Mouse (Mus musculus) MEL (cell line): ENCODE data around the gene Gm20605. TPM values are rescaled to one million over a fixed set of nuclear protein-coding genes. Genes with fewer than 3 reads are reported as not detected.

Source experiments
- DNase-seq: peaks from one replicate; pipeline ENCODE4 v3.0.0; 2011; ENCODE audit warnings: low read depth, low spot score
- H3K27ac ChIP-seq: 2 replicates; pipeline ENCODE4 v1.5.1; 2012; ENCODE audit warnings: low read depth, mild to moderate bottlenecking, control low read depth, low read length, moderate library complexity; ENCODE audit not compliant: control insufficient read depth
- H3K27me3 ChIP-seq, 2 experiments: fragments of 150-350 bp in 1 of 2; sonication (generic) in 1 of 2; 2 replicates each; pipeline ENCODE4 v1.6.1; 2012; ENCODE audit warnings: low read length in 2 of 2, mild to moderate bottlenecking in 2 of 2, improper control_type of control experiment in 1 of 2, moderate library complexity in 1 of 2; ENCODE audit not compliant: insufficient read depth in 2 of 2, control insufficient read depth in 1 of 2
- H3K36me3 ChIP-seq, 2 experiments: 2 replicates each; pipeline ENCODE4 v1.6.1; 2012 to 2014; ENCODE audit warnings: low read length in 2 of 2, improper control_type of control experiment in 1 of 2, inconsistent platforms in 1 of 2, mild to moderate bottlenecking in 1 of 2; ENCODE audit not compliant: insufficient read depth in 2 of 2, control insufficient read depth in 1 of 2
- H3K4me1 ChIP-seq, 2 experiments: fragments of 150-350 bp in 1 of 2; sonication (generic) in 1 of 2; 2 replicates each; pipeline ENCODE4 v1.6.1; 2012; ENCODE audit warnings: low read length in 2 of 2, improper control_type of control experiment in 1 of 2, mild to moderate bottlenecking in 1 of 2; ENCODE audit not compliant: insufficient read depth in 2 of 2, control insufficient read depth in 1 of 2
- H3K4me3 ChIP-seq, 2 experiments: fragments of 150-350 bp in 1 of 2; sonication (generic) in 1 of 2; 2 replicates each; pipeline ENCODE4 v1.5.1; 2012; ENCODE audit warnings: low read depth in 2 of 2, low read length in 2 of 2, mild to moderate bottlenecking in 2 of 2, moderate library complexity in 2 of 2, control low read depth in 1 of 2, improper control_type of control experiment in 1 of 2; ENCODE audit not compliant: control insufficient read depth in 1 of 2, insufficient read depth in 1 of 2
- H3K79me2 ChIP-seq: 2 replicates; pipeline ENCODE4 v1.6.1; 2012; ENCODE audit warnings: mild to moderate bottlenecking, low read length, moderate library complexity; ENCODE audit not compliant: control insufficient read depth, poor library complexity, insufficient read depth
- H3K9ac ChIP-seq: 2 replicates; pipeline ENCODE4 v1.6.1; 2012; ENCODE audit warnings: low read depth, mild to moderate bottlenecking, control low read depth, low read length, moderate library complexity; ENCODE audit not compliant: control insufficient read depth, poor library complexity, severe bottlenecking
- H3K9me3 ChIP-seq: fragments of 150-350 bp; sonication (generic); replicated peaks from 2 replicates; pipeline ENCODE4 v1.6.1; 2012; ENCODE audit warnings: mild to moderate bottlenecking, low read length, improper control_type of control experiment, moderate library complexity; ENCODE audit not compliant: insufficient read depth
- BHLHE40 ChIP-seq: IDR thresholded peaks from 2 replicates; pipeline ENCODE4 v1.6.1; 2012; ENCODE audit warnings: low read depth, mild to moderate bottlenecking, inconsistent platforms, low read length, improper control_type of control experiment, borderline replicate concordance
- CHD1 ChIP-seq: IDR thresholded peaks from 2 replicates; pipeline ENCODE4 v1.6.1; 2012; ENCODE audit warnings: low read depth, mild to moderate bottlenecking, inconsistent platforms, low read length, improper control_type of control experiment
- CHD2 ChIP-seq: IDR thresholded peaks from 2 replicates; pipeline ENCODE4 v1.6.1; 2011; ENCODE audit warnings: low read length, improper control_type of control experiment
- CTCF ChIP-seq, 3 experiments: IDR thresholded peaks in 2 of 3; conservative IDR thresholded peaks in 1 of 3; 2 replicates each; pipeline ENCODE4 v1.5.1; 2011 to 2012; ENCODE audit warnings: low read length in 3 of 3, low read depth in 2 of 3, mild to moderate bottlenecking in 2 of 3, improper control_type of control experiment in 1 of 3, inconsistent platforms in 1 of 3, mixed read lengths in 1 of 3, moderate library complexity in 1 of 3; ENCODE audit not compliant: control insufficient read depth in 1 of 3, insufficient read depth in 1 of 3, poor library complexity in 1 of 3, severe bottlenecking in 1 of 3
- ELF1 ChIP-seq: IDR thresholded peaks from 2 replicates; pipeline ENCODE4 v1.6.1; 2014; ENCODE audit warnings: low read depth, mild to moderate bottlenecking, inconsistent platforms, low read length, improper control_type of control experiment, moderate library complexity
- EP300 ChIP-seq, 2 experiments: IDR thresholded peaks; 2 replicates each; pipeline ENCODE4 v1.6.1; 2011; ENCODE audit warnings: improper control_type of control experiment in 2 of 2, low read length in 2 of 2, low read depth in 1 of 2, mild to moderate bottlenecking in 1 of 2
- ETS1 ChIP-seq: IDR thresholded peaks from 2 replicates; pipeline ENCODE4 v1.6.1; 2012; ENCODE audit warnings: low read depth, mild to moderate bottlenecking, inconsistent platforms, low read length, improper control_type of control experiment, moderate library complexity
- GABPA ChIP-seq: IDR thresholded peaks from 2 replicates; pipeline ENCODE4 v1.6.1; 2012; ENCODE audit warnings: low read depth, mild to moderate bottlenecking, inconsistent platforms, low read length, improper control_type of control experiment, moderate library complexity
- GATA1 ChIP-seq: IDR thresholded peaks from 2 replicates; pipeline ENCODE4 v1.6.1; 2011; ENCODE audit warnings: low read depth, low read length, improper control_type of control experiment
- MAFK ChIP-seq: IDR thresholded peaks from 2 replicates; pipeline ENCODE4 v1.6.1; 2011; ENCODE audit warnings: low read depth, mild to moderate bottlenecking, low read length, improper control_type of control experiment, borderline replicate concordance
- MAZ ChIP-seq: IDR thresholded peaks from 2 replicates; pipeline ENCODE4 v1.6.1; 2012; ENCODE audit warnings: low read depth, mild to moderate bottlenecking, inconsistent platforms, low read length, improper control_type of control experiment
- MEF2A ChIP-seq: IDR thresholded peaks from 2 replicates; pipeline ENCODE4 v1.6.1; 2014; ENCODE audit warnings: low read depth, mild to moderate bottlenecking, inconsistent platforms, low read length, improper control_type of control experiment; ENCODE audit not compliant: poor library complexity, insufficient replicate concordance, severe bottlenecking; ENCODE audit errors: extremely low read depth
- MXI1 ChIP-seq: IDR thresholded peaks from 2 replicates; pipeline ENCODE4 v1.6.1; 2011; ENCODE audit warnings: mild to moderate bottlenecking, low read depth, low read length, improper control_type of control experiment
- MYB ChIP-seq: IDR thresholded peaks from 2 replicates; pipeline ENCODE4 v1.6.1; 2011; ENCODE audit warnings: mild to moderate bottlenecking, low read depth, low read length, improper control_type of control experiment
- POLR2A ChIP-seq, 2 experiments: IDR thresholded peaks; 2 replicates each; pipeline ENCODE4 v1.6.1; 2011 to 2012; ENCODE audit warnings: low read length in 2 of 2, mild to moderate bottlenecking in 2 of 2, control low read depth in 1 of 2, improper control_type of control experiment in 1 of 2, low read depth in 1 of 2, moderate library complexity in 1 of 2; ENCODE audit not compliant: control insufficient read depth in 1 of 2, insufficient read depth in 1 of 2, poor library complexity in 1 of 2
- POLR2AphosphoS5 ChIP-seq: IDR thresholded peaks from 2 replicates; pipeline ENCODE4 v1.6.1; 2012; ENCODE audit warnings: low read depth, borderline replicate concordance, mild to moderate bottlenecking, inconsistent platforms, low read length, moderate library complexity, mixed read lengths
- RAD21 ChIP-seq: IDR thresholded peaks from 2 replicates; pipeline ENCODE4 v1.6.1; 2011; ENCODE audit warnings: mild to moderate bottlenecking, low read depth, low read length, improper control_type of control experiment
- RCOR1 ChIP-seq: IDR thresholded peaks from 2 replicates; pipeline ENCODE4 v1.6.1; 2012; ENCODE audit warnings: low read depth, mild to moderate bottlenecking, inconsistent platforms, low read length, improper control_type of control experiment
- SIN3A ChIP-seq: IDR thresholded peaks from 2 replicates; pipeline ENCODE4 v1.6.1; 2012; ENCODE audit warnings: low read length, improper control_type of control experiment, inconsistent platforms
- SMC3 ChIP-seq: IDR thresholded peaks from 2 replicates; pipeline ENCODE4 v1.6.1; 2011; ENCODE audit warnings: low read depth, low read length, improper control_type of control experiment
- TAL1 ChIP-seq: IDR thresholded peaks from 2 replicates; pipeline ENCODE4 v1.6.1; 2012; ENCODE audit warnings: mild to moderate bottlenecking, inconsistent platforms, low read length, moderate library complexity, mixed read lengths
- TBP ChIP-seq: IDR thresholded peaks from 2 replicates; pipeline ENCODE4 v1.8.0; 2011; ENCODE audit warnings: low read depth, low read length, improper control_type of control experiment
- TCF12 ChIP-seq: IDR thresholded peaks from 2 replicates; pipeline ENCODE4 v1.6.1; 2014; ENCODE audit warnings: low read depth, mild to moderate bottlenecking, inconsistent platforms, low read length, improper control_type of control experiment, moderate library complexity
- UBTF ChIP-seq: IDR thresholded peaks from 2 replicates; pipeline ENCODE4 v1.6.1; 2012; ENCODE audit warnings: low read depth, mild to moderate bottlenecking, inconsistent platforms, low read length, improper control_type of control experiment, moderate library complexity, borderline replicate concordance; ENCODE audit not compliant: insufficient read depth
- USF1 ChIP-seq: IDR thresholded peaks from 2 replicates; pipeline ENCODE4 v1.6.1; 2014; ENCODE audit warnings: low read depth, mild to moderate bottlenecking, inconsistent platforms, low read length, improper control_type of control experiment, moderate library complexity
- USF2 ChIP-seq, 2 experiments: IDR thresholded peaks; 2 replicates each; pipeline ENCODE4 v1.6.1; 2011 to 2012; ENCODE audit warnings: improper control_type of control experiment in 2 of 2, low read length in 2 of 2, borderline replicate concordance in 1 of 2, inconsistent platforms in 1 of 2, low read depth in 1 of 2, mild to moderate bottlenecking in 1 of 2; ENCODE audit not compliant: insufficient read depth in 1 of 2
- ZC3H11A ChIP-seq: IDR thresholded peaks from 2 replicates; pipeline ENCODE4 v1.6.1; 2012; ENCODE audit warnings: low read depth, mild to moderate bottlenecking, inconsistent platforms, low read length, improper control_type of control experiment
- ZKSCAN1 ChIP-seq: IDR thresholded peaks from 2 replicates; pipeline ENCODE4 v1.6.1; 2012; ENCODE audit warnings: low read depth, mild to moderate bottlenecking, inconsistent platforms, low read length, improper control_type of control experiment, moderate library complexity
- ZMIZ1 ChIP-seq: IDR thresholded peaks from 2 replicates; pipeline ENCODE4 v1.6.1; 2012; ENCODE audit warnings: low read depth, mild to moderate bottlenecking, inconsistent platforms, low read length, improper control_type of control experiment, moderate library complexity
- ZNF384 ChIP-seq: IDR thresholded peaks from 2 replicates; pipeline ENCODE4 v1.6.1; 2012; ENCODE audit warnings: low read depth, mild to moderate bottlenecking, inconsistent platforms, low read length, improper control_type of control experiment
- polyA plus RNA-seq, 2 experiments: library from polyadenylated mRNA; stranded (reverse) in 1 of 2; unstranded in 1 of 2; fragments of >175 nt in 1 of 2; fragments of >200 nt in 1 of 2; gene quantifications; 2 replicates each; pipeline versions ENCODE4 v1.2.1 to v1.2.4; 2012; ENCODE audit warnings: low replicate concordance in 2 of 2, low read depth in 1 of 2; ENCODE audit not compliant: insufficient read length in 2 of 2, insufficient read depth in 1 of 2, missing spikeins in 1 of 2
- total RNA-seq: library from RNA; depleted of rRNA; stranded (reverse); fragments of 300-350 nt; gene quantifications from 2 replicates; pipeline ENCODE4 v1.2.3, GENCODE M21; 2012

Gm20605 gene
- total and polyA plus RNA-seq, 3 experiments, result 2.5 to 12.7 TPM; not detected in 1

GRCm38 (mm10) chr5:137654746-137655145 lies 25.8 kb downstream of the Gm20605 start:
- H3K4me1 ChIP-seq, result no peaks in the 10 kb centered on the region
- peaks cover 0 to 5% of the 10 kb centered on the region in 2 experiments; a peak in 2 of 4 replicates for H3K36me3 ChIP-seq

GRCm38 (mm10) chr5:137656977-137657376 lies 28.0 kb downstream of the Gm20605 start:
- no peaks in the 10 kb centered on the region for H3K4me1 ChIP-seq
- DNase-seq, result peak; percentile 70
- TF ChIP-seq SMC3, result peak; percentile 82
- TF ChIP-seq CHD1, result no peak
- 0 out of 2 replicates have a peak, but pooled peaks have one; percentile 48 for TF ChIP-seq ELF1
- no peak for TF ChIP-seq CHD2
- no peak for TF ChIP-seq GABPA
- peak; percentile 81 for TF ChIP-seq RAD21
- TF ChIP-seq ZKSCAN1, result no peak
- TF ChIP-seq ZNF384, result peak; percentile 80
- TF ChIP-seq ZC3H11A, result peak; percentile 74
- no peak for TF ChIP-seq USF1
- TF ChIP-seq CTCF (IDR thresholded peaks at IDR 0.05 in 2 of 3, conservative IDR thresholded peaks at IDR 0.05 in 1 of 3; ENCODE audit: control insufficient read depth in 1 of 3, insufficient read depth in 1 of 3, low read depth in 2 of 3, low read length in 3 of 3, poor library complexity in 1 of 3, severe bottlenecking in 1 of 3), result peak; percentile 63 to 84 (median 83)
- no peak overlapping the region for H3K9ac ChIP-seq
- H3K4me3 ChIP-seq, result no peak overlapping the region
- H3K79me2 ChIP-seq, result no peaks in the 10 kb centered on the region
- peaks cover 0 to 14% of the 10 kb centered on the region in 2 experiments; a peak in 2 of 4 replicates for H3K36me3 ChIP-seq
- no peaks in the 10 kb centered on the region for H3K9me3 ChIP-seq
- H3K27ac ChIP-seq, result no peak overlapping the region
- H3K27me3 ChIP-seq, result no peaks in the 10 kb centered on the region

More at GRCm38 (mm10) chr5:137654746-137655145, 25.8 kb downstream of the Gm20605 start:
- TF ChIP-seq TBP, result no peak
- TF ChIP-seq SIN3A, result no peak
- peak; percentile 50; the same call in 1 of the 2 replicates for TF ChIP-seq ZNF384
- no peak for TF ChIP-seq RCOR1
- TF ChIP-seq USF1, result no peak
- peak; percentile 81 for TF ChIP-seq SMC3
- peak in 2 of 3 experiments; percentile 17 to 95; a peak in 3 of 6 replicates for TF ChIP-seq CTCF (IDR thresholded peaks at IDR 0.05 in 2 of 3, conservative IDR thresholded peaks at IDR 0.05 in 1 of 3; ENCODE audit: control insufficient read depth in 1 of 3, insufficient read depth in 1 of 3, low read depth in 2 of 3, low read length in 3 of 3, poor library complexity in 1 of 3, severe bottlenecking in 1 of 3)
- TF ChIP-seq MXI1, result no peak
- TF ChIP-seq CHD2, result no peak
- no peak for TF ChIP-seq TCF12
- no peak for TF ChIP-seq MAFK
- TF ChIP-seq UBTF, result no peak
- TF ChIP-seq BHLHE40, result no peak
- TF ChIP-seq EP300 (IDR thresholded peaks at IDR 0.05; ENCODE audit: low read depth in 1 of 2, low read length in 2 of 2), result no peak
- TF ChIP-seq GATA1, result no peak
- no peak for TF ChIP-seq GABPA
- TF ChIP-seq ZKSCAN1, result no peak
- no peak for TF ChIP-seq MEF2A
- TF ChIP-seq POLR2A (IDR thresholded peaks at IDR 0.05; ENCODE audit: control insufficient read depth in 1 of 2, insufficient read depth in 1 of 2, low read depth in 1 of 2, low read length in 2 of 2, poor library complexity in 1 of 2), result no peak
- no peak for TF ChIP-seq MYB
- TF ChIP-seq ELF1, result no peak
- peak; percentile 41 for TF ChIP-seq RAD21
- peak; percentile 51; the same call in 1 of the 2 replicates for TF ChIP-seq ZC3H11A
- peak; percentile 69; the same call in 1 of the 2 replicates for TF ChIP-seq MAZ
- TF ChIP-seq ZMIZ1, result no peak
- no peak for TF ChIP-seq ETS1
- no peak for TF ChIP-seq POLR2AphosphoS5
- no peak for TF ChIP-seq USF2 (IDR thresholded peaks at IDR 0.05; ENCODE audit: borderline replicate concordance in 1 of 2, insufficient read depth in 1 of 2, low read depth in 1 of 2, low read length in 2 of 2)
- no peak for TF ChIP-seq CHD1
- TF ChIP-seq TAL1, result no peak
- TF ChIP-seq, all 39 proteins: peak for 6
- H3K79me2 ChIP-seq, result no peaks in the 10 kb centered on the region
- DNase-seq, result peak; percentile 66
- no peak overlapping the region for H3K4me3 ChIP-seq
- no peak overlapping the region for H3K9ac ChIP-seq
- no peak overlapping the region for H3K27ac ChIP-seq
- H3K27me3 ChIP-seq, result no peaks in the 10 kb centered on the region
- H3K9me3 ChIP-seq, result no peaks in the 10 kb centered on the region
